Mouse (Mus musculus): Measurements from ENCODE around the gene Vwa8. TPM values are rescaled to one million over a fixed set of nuclear protein-coding genes. Genes with fewer than 3 reads are reported as not detected.
"Not testable (repeated sequence)": the region's sequence is repeated elsewhere in the genome, so short reads cannot be mapped to it uniquely, and the experiment has no call there.

Gene Vwa8
- polyA plus RNA-seq, 2 experiments, result 11.8 to 14.0 TPM

GRCm38 (mm10) chr14:78993515-78993914 lies 144.7 kb downstream of the Vwa8 start:
- no peaks in the 10 kb centered on the region for H3K9me3 ChIP-seq (ENCODE audit: control insufficient read depth, low read length)
- DNase-seq (ENCODE audit: low spot score) (peak; percentile 23), ATAC-seq (ENCODE audit: low FRiP score, low read depth) (no peak)
- no peak overlapping the region for H3K4me2 ChIP-seq (replicated peaks; ENCODE audit: low read depth, low read length, severe bottlenecking)
- H3K4me3 ChIP-seq (replicated peaks; ENCODE audit: low read length), result no peak overlapping the region
- H3K27me3 ChIP-seq (ENCODE audit: control insufficient read depth, insufficient read depth, low read length), result no peaks in the 10 kb centered on the region
- no peak overlapping the region for H3K9ac ChIP-seq (ENCODE audit: low read depth, low read length, severe bottlenecking)
- TF ChIP-seq POLR2A (IDR thresholded peaks at IDR 0.05; ENCODE audit: borderline replicate concordance, extremely low read depth, insufficient read depth, insufficient read length), result no peak
- H3K27ac ChIP-seq (replicated peaks; ENCODE audit: low read depth, low read length), result no peak overlapping the region
- WGBS, result 27% methylated on average over 4 of the region's 4 CpGs
- no peaks in the 10 kb centered on the region; the same call in 1 of the 2 replicates for H3K36me3 ChIP-seq (ENCODE audit: control insufficient read depth, insufficient read depth, low read length)
- peaks cover 11% of the 10 kb centered on the region; the same call in 1 of the 2 replicates for H3K4me1 ChIP-seq (ENCODE audit: control insufficient read depth, insufficient read depth, low read length)

GRCm38 (mm10) chr14:78996359-78996758 lies 147.5 kb downstream of the Vwa8 start:
- H3K4me1 ChIP-seq (ENCODE audit: control insufficient read depth, insufficient read depth, low read length), result peaks cover 11% of the 10 kb centered on the region; the same call in 1 of the 2 replicates
- H3K9me3 ChIP-seq (ENCODE audit: control insufficient read depth, low read length), result no peaks in the 10 kb centered on the region
- H3K9ac ChIP-seq (ENCODE audit: low read depth, low read length, severe bottlenecking), result no peak overlapping the region
- no peak overlapping the region for H3K4me2 ChIP-seq (replicated peaks; ENCODE audit: low read depth, low read length, severe bottlenecking)
- WGBS, result 94% methylated on average over 2 of the region's 2 CpGs
- ATAC-seq (ENCODE audit: low FRiP score, low read depth) (no peak), DNase-seq (ENCODE audit: low spot score) (no peak)
- no peaks in the 10 kb centered on the region; the same call in 1 of the 2 replicates for H3K36me3 ChIP-seq (ENCODE audit: control insufficient read depth, insufficient read depth, low read length)
- no peaks in the 10 kb centered on the region for H3K27me3 ChIP-seq (ENCODE audit: control insufficient read depth, insufficient read depth, low read length)
- H3K4me3 ChIP-seq (replicated peaks; ENCODE audit: low read length), result no peak overlapping the region
- no peak overlapping the region for H3K27ac ChIP-seq (replicated peaks; ENCODE audit: low read depth, low read length)
- no peak for TF ChIP-seq POLR2A (IDR thresholded peaks at IDR 0.05; ENCODE audit: borderline replicate concordance, extremely low read depth, insufficient read depth, insufficient read length)

GRCm38 (mm10) chr14:79003576-79003975 lies 154.7 kb downstream of the Vwa8 start:
- DNase-seq (ENCODE audit: low spot score) (no peak), ATAC-seq (ENCODE audit: low FRiP score, low read depth) (no peak)
- no peaks in the 10 kb centered on the region for H3K4me1 ChIP-seq (ENCODE audit: control insufficient read depth, insufficient read depth, low read length)
- no peak overlapping the region for H3K27ac ChIP-seq (replicated peaks; ENCODE audit: low read depth, low read length)
- TF ChIP-seq POLR2A (IDR thresholded peaks at IDR 0.05; ENCODE audit: borderline replicate concordance, extremely low read depth, insufficient read depth, insufficient read length), result no peak
- no peak overlapping the region for H3K9ac ChIP-seq (ENCODE audit: low read depth, low read length, severe bottlenecking)
- H3K4me2 ChIP-seq (replicated peaks; ENCODE audit: low read depth, low read length, severe bottlenecking), result no peak overlapping the region
- H3K27me3 ChIP-seq (ENCODE audit: control insufficient read depth, insufficient read depth, low read length), result no peaks in the 10 kb centered on the region
- H3K9me3 ChIP-seq (ENCODE audit: control insufficient read depth, low read length), result no peaks in the 10 kb centered on the region
- H3K36me3 ChIP-seq (ENCODE audit: control insufficient read depth, insufficient read depth, low read length), result no peaks in the 10 kb centered on the region
- 44% methylated on average over 1 of the region's 1 CpGs for WGBS
- H3K4me3 ChIP-seq (replicated peaks; ENCODE audit: low read length), result no peak overlapping the region

GRCm38 (mm10) chr14:79017710-79018109 lies 168.9 kb downstream of the Vwa8 start:
- H3K9me3 ChIP-seq (ENCODE audit: control insufficient read depth, low read length); DNase-seq (ENCODE audit: low spot score); H3K9ac ChIP-seq (ENCODE audit: low read depth, low read length, severe bottlenecking); H3K27ac ChIP-seq (replicated peaks; ENCODE audit: low read depth, low read length); H3K27me3 ChIP-seq (ENCODE audit: control insufficient read depth, insufficient read depth, low read length); H3K36me3 ChIP-seq (ENCODE audit: control insufficient read depth, insufficient read depth, low read length); ATAC-seq (ENCODE audit: low FRiP score, low read depth); H3K4me2 ChIP-seq (replicated peaks; ENCODE audit: low read depth, low read length, severe bottlenecking); H3K4me1 ChIP-seq (ENCODE audit: control insufficient read depth, insufficient read depth, low read length); H3K4me3 ChIP-seq (replicated peaks; ENCODE audit: low read length): not testable (repeated sequence)
- 72% methylated on average over 5 of the region's 5 CpGs for WGBS

- ATAC-seq (ENCODE audit: low FRiP score, low read depth) (no peak), DNase-seq (ENCODE audit: low spot score) (no peak)
- Histone ChIP-seq H3K9ac (ENCODE audit: low read depth, low read length, severe bottlenecking) (no peak overlapping the region), H3K27ac (replicated peaks; ENCODE audit: low read depth, low read length) (no peak overlapping the region), H3K27me3 (ENCODE audit: control insufficient read depth, insufficient read depth, low read length) (no peaks in the 10 kb centered on the region), H3K9me3 (ENCODE audit: control insufficient read depth, low read length) (0 out of 2 replicates have a peak, but pooled peaks cover 6% of the 10 kb centered on the region), H3K4me2 (replicated peaks; ENCODE audit: low read depth, low read length, severe bottlenecking) (no peak overlapping the region), H3K4me1 (ENCODE audit: control insufficient read depth, insufficient read depth, low read length) (peaks cover 6% of the 10 kb centered on the region), H3K4me3 (replicated peaks; ENCODE audit: low read length) (no peak overlapping the region), H3K36me3 (ENCODE audit: control insufficient read depth, insufficient read depth, low read length) (no peaks in the 10 kb centered on the region)
- WGBS, result 86% methylated on average over 4 of the region's 4 CpGs
- no peak for TF ChIP-seq POLR2A (IDR thresholded peaks at IDR 0.05; ENCODE audit: borderline replicate concordance, extremely low read depth, insufficient read depth, insufficient read length)
These were observed 169.7 kb downstream of the Vwa8 start for GRCm38 (mm10) chr14:79018564-79018963.

GRCm38 (mm10) chr14:79021725-79022124 lies 172.9 kb downstream of the Vwa8 start:
- no peak overlapping the region for H3K9ac ChIP-seq (ENCODE audit: low read depth, low read length, severe bottlenecking)
- DNase-seq (ENCODE audit: low spot score) (no peak), ATAC-seq (ENCODE audit: low FRiP score, low read depth) (no peak)
- no peaks in the 10 kb centered on the region for H3K36me3 ChIP-seq (ENCODE audit: control insufficient read depth, insufficient read depth, low read length)
- 0 out of 2 replicates have a peak, but pooled peaks cover 6% of the 10 kb centered on the region for H3K9me3 ChIP-seq (ENCODE audit: control insufficient read depth, low read length)
- no peak overlapping the region for H3K4me2 ChIP-seq (replicated peaks; ENCODE audit: low read depth, low read length, severe bottlenecking)
- H3K27ac ChIP-seq (replicated peaks; ENCODE audit: low read depth, low read length), result no peak overlapping the region
- peaks cover 6% of the 10 kb centered on the region for H3K4me1 ChIP-seq (ENCODE audit: control insufficient read depth, insufficient read depth, low read length)
- H3K27me3 ChIP-seq (ENCODE audit: control insufficient read depth, insufficient read depth, low read length), result no peaks in the 10 kb centered on the region
- WGBS, result 71% methylated on average over 7 of the region's 7 CpGs
- H3K4me3 ChIP-seq (replicated peaks; ENCODE audit: low read length), result no peak overlapping the region
- no peak for TF ChIP-seq POLR2A (IDR thresholded peaks at IDR 0.05; ENCODE audit: borderline replicate concordance, extremely low read depth, insufficient read depth, insufficient read length)

Data from limb, embryonic 14.5 days (tissue).